Mouse (Mus musculus) CH12F3 (cell line): ENCODE results near the gene Spo11.

ENCODE experiments used
- in situ Hi-C: fragments of 300-500 bp; cut with MboI; formaldehyde crosslinking; loops from 2 replicates; pipeline ENCODE4 v1.14.3; 2020; ENCODE audit warnings: low sequenced_read_pairs

Spo11 gene

DNA sequence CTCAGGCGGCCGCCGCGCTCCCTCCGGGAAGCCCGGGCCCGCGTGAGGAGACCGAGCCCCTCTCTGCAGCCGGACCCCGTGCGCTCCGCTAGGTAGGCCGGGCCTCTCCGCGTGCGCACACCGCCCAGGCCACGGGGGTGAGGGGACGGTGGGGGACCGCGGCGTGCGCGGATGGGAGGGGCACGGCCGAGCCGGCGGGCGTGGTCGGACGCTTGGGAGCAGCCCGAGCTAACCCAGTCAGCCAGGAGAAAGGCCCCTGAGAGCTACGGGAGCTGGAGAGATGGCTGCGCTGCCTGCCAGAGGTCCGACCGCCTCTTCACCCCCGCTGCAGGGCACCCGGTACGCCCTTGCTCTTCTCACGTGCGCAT is 22.8 kb downstream of the Spo11 start:
- in situ Hi-C loops = loop anchor here (5.0 to 25.0 kb wide), 2 partner anchors 77 to 1087 kb away; partner anchors contain the start of gene Stx16

DNA sequence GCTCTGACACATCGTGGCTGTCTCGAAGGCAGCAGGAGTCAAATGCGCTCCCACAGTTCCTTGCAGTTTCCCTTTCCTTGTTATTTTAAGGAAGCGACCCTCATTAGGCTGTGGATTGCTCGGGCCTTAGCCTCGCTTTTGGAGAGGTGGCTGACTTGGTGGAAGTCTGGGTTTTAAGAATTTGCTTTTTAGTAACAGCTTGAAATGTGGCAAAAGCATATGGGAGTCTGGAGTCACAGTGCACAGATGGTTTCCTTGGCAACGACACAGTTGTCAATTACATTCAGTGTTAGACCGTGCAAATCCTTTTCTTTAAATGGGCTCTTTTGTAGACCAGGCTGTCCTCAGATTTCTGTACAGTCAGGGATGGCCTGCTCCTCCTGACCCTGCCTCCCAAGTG is 23.4 kb downstream of the Spo11 start:
- in situ Hi-C loops = loop anchor here (5.0 to 25.0 kb wide), 2 partner anchors 76 to 1086 kb away; partner anchors contain the start of gene Stx16

DNA sequence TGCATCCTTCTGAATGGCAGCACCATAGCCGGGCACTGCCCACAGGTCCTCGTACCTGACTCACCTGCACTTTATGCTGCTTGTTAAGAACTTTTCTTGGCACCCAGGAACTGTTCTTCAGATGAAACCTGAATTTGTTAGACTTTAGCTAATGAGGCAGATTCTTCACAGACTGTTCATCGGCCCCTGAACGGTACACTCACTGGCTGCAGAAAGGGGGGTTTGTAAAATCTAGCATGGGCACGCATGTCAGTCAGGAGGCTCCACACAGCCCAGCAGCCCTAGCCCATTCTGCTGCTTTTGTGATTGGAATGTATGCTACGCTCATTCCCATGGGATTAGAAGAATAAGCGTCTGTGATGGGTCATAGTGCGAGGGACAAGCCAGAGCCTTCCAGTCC is 26.2 kb downstream of the Spo11 start:
- in situ Hi-C loops = loop anchor here (5.0 to 25.0 kb wide), 2 partner anchors 74 to 1084 kb away; partner anchors contain the start of gene Stx16

DNA sequence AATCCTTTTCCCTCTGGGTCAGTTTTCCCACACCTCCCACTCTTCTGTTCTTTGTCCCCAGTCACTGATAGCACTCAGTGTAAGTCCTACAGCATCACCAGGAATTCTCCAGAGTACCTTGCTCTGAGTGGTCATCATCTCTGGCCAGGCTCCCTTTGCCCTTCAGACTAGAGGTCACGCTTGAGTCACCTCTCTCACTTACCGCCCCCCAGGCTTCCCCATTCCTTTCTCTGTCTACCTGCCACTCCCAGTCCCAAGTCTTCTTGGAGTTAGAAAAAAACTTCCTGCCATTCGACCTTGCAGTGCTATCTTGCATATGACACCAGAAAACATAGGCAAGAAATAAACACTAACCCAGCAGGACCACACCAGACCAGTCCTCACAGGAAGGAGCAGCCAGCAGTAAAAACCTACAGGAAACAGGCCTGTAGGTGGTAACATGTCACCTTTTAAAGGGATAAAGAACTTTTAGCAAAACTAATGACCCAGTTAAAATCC is 32.8 kb downstream of the Spo11 start:
- in situ Hi-C loops = loop anchor here (25.0 kb wide), 1 partner anchor 1077 kb away; the partner anchor contains the start of gene Stx16

DNA sequence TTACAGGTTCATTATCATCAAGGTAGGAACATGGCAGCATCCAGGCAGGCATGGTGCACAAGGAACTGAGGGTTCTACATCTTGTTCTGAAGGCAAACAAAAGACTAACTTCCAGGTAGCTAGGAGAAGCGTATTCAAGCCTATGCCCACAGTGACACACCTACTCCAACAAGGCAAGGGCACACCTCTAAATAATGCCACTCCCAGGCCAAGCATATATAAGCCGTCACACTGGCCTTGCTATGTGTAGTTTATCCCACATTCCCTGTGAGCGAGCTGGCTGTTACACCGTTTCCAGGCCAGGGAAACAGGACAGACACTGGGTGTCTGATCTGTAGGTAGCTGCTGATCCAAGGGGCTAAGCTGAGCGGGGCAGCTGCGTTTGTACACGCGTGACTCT is 33.9 kb downstream of the Spo11 start:
- in situ Hi-C loops = loop anchor here (25.0 kb wide), 1 partner anchor 1076 kb away; the partner anchor contains the start of gene Stx16

DNA sequence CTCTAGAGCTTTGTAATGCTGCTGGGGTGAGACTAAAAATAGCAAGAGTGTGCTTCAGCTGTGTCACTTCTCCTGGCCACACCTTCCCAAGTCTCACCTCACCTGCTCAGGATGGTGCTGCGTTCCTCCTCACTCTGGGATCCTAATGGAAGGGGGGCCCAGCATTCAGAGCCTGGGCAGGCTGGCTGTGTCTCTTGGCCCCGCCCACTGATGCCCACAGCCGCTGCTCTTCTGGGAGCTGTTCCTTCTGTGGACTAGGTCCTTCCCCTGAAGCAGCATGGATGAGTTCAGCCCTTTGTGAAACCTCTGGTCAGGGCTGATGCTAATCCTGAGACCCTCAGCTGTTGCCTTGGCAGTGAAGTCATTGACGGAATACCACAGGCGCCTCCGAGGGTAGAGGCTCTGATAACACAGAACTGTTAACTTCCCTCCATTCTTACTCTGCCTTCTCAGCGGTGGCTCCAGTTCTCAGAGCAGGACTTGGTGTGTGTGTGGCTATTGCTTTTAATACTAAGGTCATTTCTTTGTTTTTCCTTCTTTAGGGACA is 37.3 kb downstream of the Spo11 start:
- in situ Hi-C loops = loop anchor here (25.0 kb wide), 1 partner anchor 1072 kb away; the partner anchor contains the start of gene Stx16

DNA sequence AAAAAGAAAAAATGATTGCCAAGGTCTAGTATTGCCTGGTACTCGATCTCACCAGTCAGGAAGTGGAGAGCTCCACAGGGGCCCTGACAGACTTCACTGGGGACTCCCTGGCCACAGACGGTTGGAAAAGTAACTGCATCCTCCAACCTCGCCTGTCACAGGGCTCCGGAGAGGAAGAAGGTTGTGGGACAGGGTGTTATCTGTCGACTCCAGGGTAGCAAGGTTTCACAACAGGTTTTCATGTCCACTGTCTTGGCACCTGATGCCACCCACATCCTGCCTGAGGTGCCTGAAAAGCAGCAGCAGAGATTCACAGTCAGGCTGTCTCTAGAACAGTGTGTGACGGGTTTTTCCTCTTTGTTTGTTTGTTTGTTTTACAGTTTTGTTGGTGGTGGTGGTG is 40.4 kb downstream of the Spo11 start:
- in situ Hi-C loops = loop anchor here (25.0 kb wide), 1 partner anchor 1069 kb away; the partner anchor contains the start of gene Stx16

DNA sequence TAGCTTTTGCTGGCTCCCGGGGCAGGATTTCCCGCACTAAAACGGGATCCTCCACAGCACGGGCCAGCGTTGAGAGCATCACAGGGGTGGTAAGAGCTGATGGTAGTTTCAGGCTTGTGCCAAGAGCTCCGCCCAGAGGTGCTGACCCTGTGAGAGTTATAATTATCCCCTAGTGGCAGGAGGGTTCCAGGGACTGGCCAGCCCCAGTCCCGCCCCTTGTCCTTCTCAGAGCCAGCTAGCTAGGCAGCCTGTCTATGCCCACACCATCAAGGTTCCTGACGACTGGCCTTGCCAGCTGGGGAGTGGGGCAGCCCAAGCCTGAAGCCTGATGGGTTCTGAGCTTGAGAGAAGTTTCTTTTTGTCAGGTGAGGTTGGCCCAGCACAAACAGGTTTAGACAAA is 41.1 kb downstream of the Spo11 start:
- in situ Hi-C loops = loop anchor here (25.0 kb wide), 1 partner anchor 1069 kb away; the partner anchor contains the start of gene Stx16

DNA sequence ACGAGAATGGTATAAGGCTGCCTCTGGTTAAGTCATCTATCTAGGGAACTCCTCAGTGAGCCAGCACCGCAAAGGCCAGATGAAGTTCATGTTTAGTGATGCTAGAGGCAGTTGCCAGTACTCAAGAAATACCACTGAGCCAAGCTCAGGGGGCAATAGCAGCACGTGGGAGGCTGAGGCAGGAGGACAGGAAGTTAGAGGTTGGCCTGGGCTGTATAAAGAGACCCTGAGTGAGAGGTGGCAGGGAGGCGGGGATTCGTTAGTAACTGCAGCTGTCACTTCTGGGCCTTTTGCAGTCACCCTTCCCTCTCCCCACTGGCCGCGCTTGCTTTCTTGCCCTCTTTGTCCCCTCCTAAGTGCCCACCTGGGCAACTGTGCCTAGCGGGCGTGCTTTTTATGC is 41.8 kb downstream of the Spo11 start:
- in situ Hi-C loops = loop anchor here (25.0 kb wide), 1 partner anchor 1068 kb away; the partner anchor contains the start of gene Stx16

DNA sequence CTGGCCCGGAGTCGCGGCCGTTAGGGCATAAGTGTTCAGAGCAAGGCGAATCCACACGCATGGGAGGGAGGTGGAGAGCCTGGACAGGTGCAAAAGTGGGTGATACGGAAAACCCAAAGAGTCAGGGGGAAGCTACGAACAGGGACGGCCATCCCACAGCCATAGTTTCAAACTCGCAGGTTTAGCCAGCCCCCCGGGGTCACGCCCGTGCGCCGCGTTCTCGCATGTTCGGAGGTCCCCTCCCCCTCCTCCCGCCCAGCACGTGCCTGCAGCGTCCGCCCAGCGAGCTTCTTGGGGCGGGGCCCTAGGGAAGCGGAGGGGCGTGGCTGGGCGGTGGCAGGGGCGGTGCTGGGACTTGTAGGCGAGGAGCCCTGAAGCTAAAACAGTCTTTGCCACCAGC is 42.3 kb downstream of the Spo11 start:
- in situ Hi-C loops = loop anchor here (25.0 kb wide), 1 partner anchor 1068 kb away; the partner anchor contains the start of gene Stx16

DNA sequence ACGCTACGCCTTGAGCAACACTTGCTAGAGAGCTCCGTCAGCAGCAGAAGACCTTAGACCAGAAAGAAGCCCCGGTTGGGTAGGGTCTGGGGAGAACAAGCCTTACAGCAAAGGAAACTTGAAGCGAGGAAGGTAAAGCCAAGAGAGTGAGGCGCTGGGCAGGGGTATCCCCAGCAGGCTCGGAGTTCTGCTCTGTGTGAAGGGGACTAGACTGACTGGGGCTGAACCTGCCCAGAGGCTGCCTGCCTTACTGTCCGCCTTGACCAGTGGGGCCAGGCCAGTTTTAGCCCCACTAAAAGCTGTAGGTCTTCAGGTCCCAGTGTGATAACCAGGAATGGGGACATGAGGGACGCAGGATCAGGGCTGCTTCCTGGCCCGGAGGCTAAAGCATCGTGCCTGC is 42.9 kb downstream of the Spo11 start, which contains the start of gene Rbm38:
Gene Rbm38 (plus strand): TSS at position 69 of the 400 bp plus-strand sequence.
- in situ Hi-C loops = loop anchor here (25.0 kb wide), 1 partner anchor 1067 kb away; the partner anchor contains the start of gene Stx16

DNA sequence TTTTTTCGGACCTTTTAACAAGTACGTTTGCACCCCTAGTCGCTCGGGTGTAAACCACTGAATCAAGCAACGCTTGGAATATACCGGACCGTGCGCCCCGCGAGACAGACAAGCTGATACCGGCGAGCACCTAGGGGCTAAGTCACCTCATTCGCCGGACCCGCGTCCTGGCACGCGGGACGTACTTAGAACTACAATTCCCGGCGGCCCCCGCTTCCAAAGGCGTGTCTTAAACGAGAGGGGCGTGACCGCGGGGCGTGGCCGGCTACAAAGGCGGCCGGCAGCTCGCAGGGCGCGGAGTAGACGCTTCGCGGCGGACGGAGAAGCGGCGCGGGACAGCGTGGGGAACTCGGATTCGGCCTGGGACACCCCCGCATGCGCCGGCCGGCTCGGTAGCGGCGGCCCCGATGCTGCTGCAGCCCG is 44.1 kb downstream of the Spo11 start:
- in situ Hi-C loops = loop anchor here (25.0 kb wide), 1 partner anchor 1066 kb away; the partner anchor contains the start of gene Stx16

DNA sequence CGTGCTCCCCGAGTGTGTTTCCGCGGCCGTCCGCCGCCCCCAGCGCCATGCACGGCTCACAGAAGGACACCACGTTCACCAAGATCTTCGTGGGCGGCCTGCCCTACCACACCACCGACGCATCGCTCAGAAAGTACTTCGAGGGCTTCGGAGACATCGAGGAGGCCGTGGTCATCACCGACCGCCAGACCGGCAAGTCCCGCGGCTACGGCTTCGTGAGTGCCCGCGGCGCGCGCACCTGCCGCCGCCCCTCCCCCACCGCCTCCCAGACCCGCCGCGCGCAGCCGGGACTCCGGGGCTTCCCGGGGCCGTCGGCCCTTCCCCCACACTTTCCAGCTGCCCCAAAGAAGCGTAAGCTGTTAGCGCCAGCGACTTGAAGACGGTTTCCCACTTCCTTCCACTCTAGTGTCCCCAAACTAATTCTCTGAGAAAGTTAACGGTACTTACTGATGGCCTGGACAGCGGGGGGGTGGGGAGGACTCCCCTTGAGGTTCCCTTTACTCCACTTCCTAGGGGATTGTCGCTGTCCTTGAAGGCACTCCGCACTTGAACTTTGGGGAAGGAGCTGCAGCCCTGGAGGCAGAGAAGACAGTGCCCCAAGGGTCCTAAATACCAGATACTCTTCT is 44.7 kb downstream of the Spo11 start:
- in situ Hi-C loops = loop anchor here (25.0 kb wide), 1 partner anchor 1065 kb away; the partner anchor contains the start of gene Stx16

DNA sequence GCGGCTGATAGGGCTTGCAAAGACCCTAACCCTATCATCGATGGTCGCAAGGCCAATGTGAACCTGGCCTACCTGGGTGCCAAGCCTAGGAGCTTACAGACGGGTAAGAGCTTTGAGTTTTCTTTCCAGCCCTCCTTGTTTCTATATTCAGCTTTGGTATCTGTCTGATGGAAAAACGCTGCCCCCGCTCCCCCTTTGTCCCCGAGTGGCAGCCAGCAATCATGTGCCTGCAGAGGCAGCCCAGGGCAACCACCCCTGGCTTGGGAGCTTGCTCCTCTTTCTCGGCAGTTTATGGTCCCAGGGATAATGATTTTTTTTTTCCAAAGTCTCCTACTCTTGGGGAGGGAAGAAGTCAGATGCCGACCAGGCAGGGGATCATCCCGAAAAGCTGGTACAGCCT is 45.3 kb downstream of the Spo11 start:
- in situ Hi-C loops = loop anchor here (25.0 kb wide), 1 partner anchor 1064 kb away; the partner anchor contains the start of gene Stx16

DNA sequence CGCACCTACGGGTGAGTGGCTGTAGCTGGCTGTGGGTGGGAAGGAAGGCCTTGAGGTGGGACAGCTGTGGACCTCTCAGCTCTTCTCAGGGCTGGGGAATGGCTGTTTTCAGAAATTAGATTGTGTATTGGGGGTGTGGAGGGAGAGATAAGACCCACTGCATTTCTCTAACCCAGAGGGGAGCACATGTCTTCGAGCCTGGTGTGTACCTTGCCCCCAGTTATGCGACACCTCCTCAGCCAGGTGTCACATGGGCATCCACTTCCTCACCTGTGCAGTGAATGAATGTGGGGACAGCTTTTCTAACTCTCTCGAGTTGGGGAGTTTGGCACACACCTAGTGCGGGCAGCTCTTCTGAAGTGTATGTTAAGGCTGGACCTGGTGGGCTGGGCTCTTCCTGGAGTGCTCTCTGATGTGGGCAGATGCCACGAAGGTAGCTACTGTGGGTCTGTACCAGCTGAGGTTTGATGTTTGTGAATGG is 45.9 kb downstream of the Spo11 start:
- in situ Hi-C loops = loop anchor here (25.0 kb wide), 1 partner anchor 1064 kb away; the partner anchor contains the start of gene Stx16

DNA sequence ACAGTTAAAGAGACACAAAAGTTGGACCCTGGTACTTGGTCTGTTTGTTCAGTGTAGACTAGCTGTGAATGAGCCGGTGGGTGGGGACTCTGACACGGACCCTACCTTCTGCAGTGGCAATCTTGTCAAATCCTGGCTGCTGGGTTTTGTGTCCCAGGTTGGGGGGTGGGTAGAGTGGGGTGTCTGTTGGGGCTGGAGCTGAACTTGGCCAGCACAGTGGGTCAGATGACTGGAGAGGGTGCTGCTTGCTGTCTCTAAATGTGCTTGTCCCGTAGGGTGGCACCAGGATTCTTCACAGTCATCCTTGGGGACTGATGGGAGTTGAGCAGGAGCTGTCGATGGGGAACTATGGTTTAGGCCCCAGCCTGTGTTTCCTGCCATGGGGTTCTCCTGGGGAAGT is 46.5 kb downstream of the Spo11 start:
- in situ Hi-C loops = loop anchor here (25.0 kb wide), 1 partner anchor 1063 kb away; the partner anchor contains the start of gene Stx16

DNA sequence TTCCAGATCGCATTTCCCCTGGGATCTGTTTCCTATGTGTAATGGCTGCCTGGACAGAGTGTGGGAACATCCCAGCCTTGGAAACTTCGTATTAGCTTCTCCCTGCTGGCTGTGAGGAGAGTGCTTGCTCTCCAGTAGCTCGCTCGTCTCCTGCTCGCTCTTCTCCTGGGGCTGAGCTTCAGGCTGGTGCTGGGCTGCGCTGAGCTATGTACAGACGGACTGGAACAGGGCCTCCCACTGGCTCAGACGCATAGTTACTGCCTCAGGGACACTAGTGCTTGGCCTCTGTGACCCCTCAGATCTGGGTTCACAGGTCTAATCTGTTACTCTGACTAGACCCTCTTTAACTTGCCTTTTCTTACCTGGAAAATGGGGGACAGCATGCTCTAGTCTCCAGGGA is 46.9 kb downstream of the Spo11 start:
- in situ Hi-C loops = loop anchor here (25.0 kb wide), 1 partner anchor 1063 kb away; the partner anchor contains the start of gene Stx16

DNA sequence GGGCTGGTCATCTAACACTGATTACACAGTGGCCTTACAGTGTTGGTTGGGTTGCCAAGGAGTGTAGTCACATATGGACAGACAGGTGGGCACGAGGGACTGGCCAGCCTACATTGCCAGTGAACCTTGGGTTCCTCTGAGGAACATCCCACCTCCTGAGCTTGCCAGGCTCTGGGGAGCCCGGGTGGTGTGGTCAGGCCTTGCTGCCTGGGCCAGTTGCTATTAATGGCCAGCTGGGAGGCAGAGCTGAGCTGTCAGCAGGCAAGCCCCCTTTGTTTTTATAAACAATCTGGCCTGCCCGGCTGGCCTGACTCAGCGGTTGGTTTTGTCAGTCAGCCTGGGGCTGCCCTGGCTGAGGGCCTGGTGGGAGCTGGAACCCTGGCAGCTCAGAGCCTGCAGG is 47.4 kb downstream of the Spo11 start:
- in situ Hi-C loops = loop anchor here (25.0 kb wide), 1 partner anchor 1062 kb away; the partner anchor contains the start of gene Stx16

DNA sequence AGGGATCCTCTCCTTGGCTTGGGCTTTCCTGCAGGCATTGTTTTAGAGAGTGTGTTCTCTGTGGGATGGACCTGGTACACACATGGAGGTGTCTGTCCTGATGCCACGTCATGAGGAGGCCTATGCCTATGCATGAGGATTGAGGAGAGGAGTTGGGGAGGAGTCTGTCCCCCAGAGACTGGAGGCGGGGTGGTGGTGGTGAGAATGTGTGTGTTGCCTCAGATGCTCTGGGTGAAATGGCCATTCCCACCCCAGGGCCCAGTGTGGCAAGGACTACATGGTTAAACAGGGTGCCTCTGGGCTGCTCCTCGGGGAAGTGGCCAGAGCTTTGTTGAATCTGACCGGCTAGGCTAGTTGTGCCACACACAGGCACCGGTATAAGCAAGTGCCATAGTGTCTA is 48.8 kb downstream of the Spo11 start:
- in situ Hi-C loops = no loop called here

DNA sequence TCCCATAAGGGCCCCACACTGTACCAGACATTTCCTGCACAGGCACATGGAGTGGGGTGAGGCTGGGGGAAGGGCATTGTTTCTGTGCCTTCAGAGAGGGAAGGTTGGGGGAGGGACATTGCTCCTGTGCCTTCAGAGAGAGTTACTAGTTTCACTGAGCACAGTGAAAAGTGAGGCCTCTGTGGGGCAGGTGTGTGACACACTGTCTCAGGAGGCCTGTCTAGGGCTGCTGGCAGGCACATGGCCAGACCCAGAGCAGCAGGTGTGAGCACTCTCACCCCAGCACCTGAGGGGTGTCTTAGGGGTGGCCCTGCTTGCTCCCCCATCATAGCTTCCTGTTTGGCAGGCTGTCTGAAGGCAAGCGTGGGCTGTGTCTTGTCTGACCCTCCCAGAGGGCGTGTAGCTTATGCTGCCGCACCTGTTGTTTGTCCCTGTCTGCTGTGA is 49.2 kb downstream of the Spo11 start:
- in situ Hi-C loops = no loop called here
